Mouse (Mus musculus) MEL (cell line): ENCODE data around the gene Fam13c.

Experiments used
- CHD1 ChIP-seq: IDR thresholded peaks from 2 replicates; pipeline ENCODE4 v1.6.1; 2012; ENCODE audit warnings: low read depth, mild to moderate bottlenecking, inconsistent platforms, low read length, improper control_type of control experiment
- CHD2 ChIP-seq: IDR thresholded peaks from 2 replicates; pipeline ENCODE4 v1.6.1; 2011; ENCODE audit warnings: low read length, improper control_type of control experiment
- CTCF ChIP-seq, 3 experiments: IDR thresholded peaks in 2 of 3; conservative IDR thresholded peaks in 1 of 3; 2 replicates each; pipeline ENCODE4 v1.5.1; 2011 to 2012; ENCODE audit warnings: low read length in 3 of 3, low read depth in 2 of 3, mild to moderate bottlenecking in 2 of 3, improper control_type of control experiment in 1 of 3, inconsistent platforms in 1 of 3, mixed read lengths in 1 of 3, moderate library complexity in 1 of 3; ENCODE audit not compliant: control insufficient read depth in 1 of 3, insufficient read depth in 1 of 3, poor library complexity in 1 of 3, severe bottlenecking in 1 of 3
- E2F4 ChIP-seq: IDR thresholded peaks from 2 replicates; pipeline ENCODE4 v1.6.1; 2011; ENCODE audit warnings: low read depth, low read length, improper control_type of control experiment, borderline replicate concordance
- EP300 ChIP-seq, 2 experiments: IDR thresholded peaks; 2 replicates each; pipeline ENCODE4 v1.6.1; 2011; ENCODE audit warnings: improper control_type of control experiment in 2 of 2, low read length in 2 of 2, low read depth in 1 of 2, mild to moderate bottlenecking in 1 of 2
- MYB ChIP-seq: IDR thresholded peaks from 2 replicates; pipeline ENCODE4 v1.6.1; 2011; ENCODE audit warnings: mild to moderate bottlenecking, low read depth, low read length, improper control_type of control experiment
- NELFE ChIP-seq: IDR thresholded peaks from 2 replicates; pipeline ENCODE4 v1.6.1; 2011; ENCODE audit warnings: low read depth, low read length, improper control_type of control experiment
- POLR2A ChIP-seq, 2 experiments: IDR thresholded peaks; 2 replicates each; pipeline ENCODE4 v1.6.1; 2011 to 2012; ENCODE audit warnings: low read length in 2 of 2, mild to moderate bottlenecking in 2 of 2, control low read depth in 1 of 2, improper control_type of control experiment in 1 of 2, low read depth in 1 of 2, moderate library complexity in 1 of 2; ENCODE audit not compliant: control insufficient read depth in 1 of 2, insufficient read depth in 1 of 2, poor library complexity in 1 of 2
- RAD21 ChIP-seq: IDR thresholded peaks from 2 replicates; pipeline ENCODE4 v1.6.1; 2011; ENCODE audit warnings: mild to moderate bottlenecking, low read depth, low read length, improper control_type of control experiment
- RCOR1 ChIP-seq: IDR thresholded peaks from 2 replicates; pipeline ENCODE4 v1.6.1; 2012; ENCODE audit warnings: low read depth, mild to moderate bottlenecking, inconsistent platforms, low read length, improper control_type of control experiment

GRCm38 (mm10) chr10:70442623-70443022 lies 2.3 kb downstream of the Fam13c start:
- TF ChIP-seq POLR2A (IDR thresholded peaks at IDR 0.05; ENCODE audit: control insufficient read depth in 1 of 2, insufficient read depth in 1 of 2, low read depth in 1 of 2, low read length in 2 of 2, poor library complexity in 1 of 2) (no peak), CTCF (IDR thresholded peaks at IDR 0.05 in 2 of 3, conservative IDR thresholded peaks at IDR 0.05 in 1 of 3; ENCODE audit: control insufficient read depth in 1 of 3, insufficient read depth in 1 of 3, low read depth in 2 of 3, low read length in 3 of 3, poor library complexity in 1 of 3, severe bottlenecking in 1 of 3) (no peak), CHD1 (no peak), CHD2 (no peak), EP300 (IDR thresholded peaks at IDR 0.05; ENCODE audit: low read depth in 1 of 2, low read length in 2 of 2) (no peak), RAD21 (no peak), MYB (no peak), RCOR1 (no peak), NELFE (no peak), E2F4 (no peak)
